Mouse (Mus musculus): ENCODE data around the gene Spink4. TPM values are rescaled to one million over a fixed set of nuclear protein-coding genes. Genes with fewer than 3 reads are reported as not detected.
A peak's percentile ranks its signal among the peaks of the same experiment; 100 is the strongest.

Gene Spink4
- polyA plus RNA-seq, 1 experiment from 2014 or later: 0.75 TPM

GRCm38 (mm10) chr4:40885166-40885525 lies 34.7 kb upstream of the Spink4 start:
- WGBS: 74% methylated on average over 2 of the region's 2 CpGs
- Histone ChIP-seq H3K27me3 (no peaks in the 10 kb centered on the region), H3K36me3 (no peaks in the 10 kb centered on the region), H3K9ac (no peak overlapping the region), H3K9me3 (no peaks in the 10 kb centered on the region), H3K4me1 (0 out of 2 replicates have a peak, but pooled peaks cover 6% of the 10 kb centered on the region), H3K4me3 (no peak overlapping the region), H3K27ac (0 out of 2 replicates have a peak overlapping the region, but pooled peaks have one; percentile 21), H3K4me2 (no peak overlapping the region)
- no peak for ATAC-seq (ENCODE audit: borderline replicate concordance, extremely low read depth, low FRiP score, low TSS enrichment)

DNA sequence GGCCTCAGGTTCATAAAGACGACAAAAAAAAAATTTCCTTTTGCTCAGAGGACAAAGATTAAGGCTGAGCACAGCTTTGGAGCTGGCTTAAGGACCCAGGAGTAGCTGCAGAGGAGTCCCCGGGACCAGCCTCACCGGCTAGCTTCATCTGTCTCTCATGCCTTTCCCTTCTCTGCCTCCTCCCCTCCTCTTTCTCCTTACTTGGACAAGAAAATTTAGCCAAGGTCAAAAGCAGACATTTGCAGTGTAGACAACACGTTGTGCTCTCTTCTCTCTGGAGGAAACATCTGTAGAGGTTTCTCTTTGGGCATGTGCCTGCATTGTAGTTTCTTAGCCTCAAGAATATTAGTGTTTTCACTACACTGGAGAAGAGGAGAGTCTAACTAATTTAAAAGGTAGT lies 34.0 kb upstream of the Spink4 start:
- H3K4me1 ChIP-seq: 0 out of 2 replicates have a peak, but pooled peaks cover 6% of the 10 kb centered on the region
- 57% methylated on average over 4 of the region's 4 CpGs for WGBS
- no peak for ATAC-seq (ENCODE audit: borderline replicate concordance, extremely low read depth, low FRiP score, low TSS enrichment)
- no peaks in the 10 kb centered on the region for H3K36me3 ChIP-seq
- no peaks in the 10 kb centered on the region for H3K9me3 ChIP-seq
- no peak overlapping the region for H3K4me3 ChIP-seq
- no peak overlapping the region for H3K4me2 ChIP-seq
- no peak overlapping the region for H3K9ac ChIP-seq
- no peak overlapping the region for H3K27ac ChIP-seq
- no peaks in the 10 kb centered on the region for H3K27me3 ChIP-seq

DNA sequence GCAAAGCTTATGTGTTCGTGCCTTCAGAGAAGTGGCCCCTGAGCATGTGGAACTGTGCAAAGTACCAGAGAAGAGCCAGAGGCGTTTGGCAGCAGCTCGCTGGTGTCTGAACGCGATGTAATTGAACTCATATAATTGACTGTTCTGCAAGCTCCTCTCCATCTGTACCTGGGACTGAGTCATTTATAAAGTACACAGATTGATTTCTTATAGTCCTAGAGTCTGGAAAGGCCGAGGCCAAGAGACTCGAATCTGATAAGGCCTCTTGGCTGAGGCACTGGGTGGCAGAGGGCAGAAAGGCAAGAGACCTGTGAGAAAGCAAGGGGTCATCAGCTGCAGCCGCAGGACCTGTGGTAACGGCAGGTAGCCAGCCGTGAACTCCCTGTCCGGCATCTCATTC lies 31.0 kb upstream of the Spink4 start:
- Histone ChIP-seq H3K4me2 (no peak overlapping the region), H3K9ac (no peak overlapping the region), H3K4me3 (no peak overlapping the region), H3K4me1 (0 out of 2 replicates have a peak, but pooled peaks cover 6% of the 10 kb centered on the region), H3K36me3 (no peaks in the 10 kb centered on the region), H3K9me3 (no peaks in the 10 kb centered on the region), H3K27ac (no peak overlapping the region), H3K27me3 (no peaks in the 10 kb centered on the region)
- no peak for ATAC-seq (ENCODE audit: borderline replicate concordance, extremely low read depth, low FRiP score, low TSS enrichment)
- WGBS: 62% methylated on average over 11 of the region's 11 CpGs

- Histone ChIP-seq H3K9me3 (no peaks in the 10 kb centered on the region), H3K36me3 (no peaks in the 10 kb centered on the region), H3K4me3 (no peak overlapping the region), H3K4me1 (0 out of 2 replicates have a peak, but pooled peaks cover 6% of the 10 kb centered on the region), H3K9ac (no peak overlapping the region), H3K4me2 (no peak overlapping the region), H3K27me3 (no peaks in the 10 kb centered on the region), H3K27ac (no peak overlapping the region)
- ATAC-seq (ENCODE audit: borderline replicate concordance, extremely low read depth, low FRiP score, low TSS enrichment): no peak
- 16% methylated on average over 3 of the region's 3 CpGs for WGBS
These were observed 30.6 kb upstream of the Spink4 start for GRCm38 (mm10) chr4:40889252-40889651.

DNA sequence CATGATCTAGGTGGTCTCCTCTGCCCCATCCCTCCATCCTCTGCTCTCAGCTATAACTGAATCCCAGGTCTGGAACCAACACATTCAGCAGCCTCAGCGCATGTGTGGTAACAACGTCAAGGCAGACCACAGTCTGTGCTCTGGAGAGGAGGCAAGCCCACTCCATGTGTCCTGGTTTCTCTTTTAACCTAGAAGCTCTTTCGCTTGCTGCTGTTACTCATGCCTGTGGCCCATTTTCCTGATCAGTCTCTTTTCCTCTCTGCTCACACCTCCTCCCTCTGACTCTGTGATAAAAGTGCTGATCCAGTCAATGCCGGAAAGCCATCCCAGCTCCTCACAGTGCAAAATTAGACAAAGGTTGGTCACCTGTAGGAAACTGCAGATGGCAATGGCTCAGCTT lies 29.9 kb upstream of the Spink4 start:
- 82% methylated on average over 4 of the region's 4 CpGs for WGBS
- no peaks in the 10 kb centered on the region for H3K9me3 ChIP-seq

DNA sequence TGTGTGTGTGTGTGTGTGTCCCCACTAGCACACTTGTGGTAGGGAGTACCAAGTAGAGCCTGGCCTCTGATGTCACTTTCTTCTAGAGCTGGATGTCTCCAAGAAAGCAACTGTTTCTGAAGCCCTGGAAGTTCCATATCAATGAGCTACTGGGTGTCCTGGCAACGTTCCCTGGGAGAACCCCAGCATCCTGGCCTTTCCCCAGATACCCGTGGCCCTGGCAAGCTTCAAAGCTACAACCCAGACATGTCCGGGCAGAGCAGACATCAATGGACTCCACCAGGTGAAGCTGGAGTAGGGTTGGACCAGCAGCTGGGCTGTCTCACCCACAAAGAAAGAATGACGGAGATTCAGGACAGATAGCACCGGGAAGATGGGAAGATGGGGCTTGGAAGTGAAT lies 28.6 kb upstream of the Spink4 start:
- Histone ChIP-seq H3K36me3 (no peaks in the 10 kb centered on the region), H3K27ac (no peak overlapping the region), H3K9me3 (no peaks in the 10 kb centered on the region), H3K27me3 (no peaks in the 10 kb centered on the region), H3K4me1 (no peaks in the 10 kb centered on the region), H3K4me2 (no peak overlapping the region), H3K9ac (no peak overlapping the region), H3K4me3 (no peak overlapping the region)
- ATAC-seq (ENCODE audit: borderline replicate concordance, extremely low read depth, low FRiP score, low TSS enrichment): no peak
- 63% methylated on average over 5 of the region's 5 CpGs for WGBS

More for the DNA sequence above, 29.9 kb upstream of the Spink4 start:
- no peak overlapping the region for H3K27ac ChIP-seq
- no peak overlapping the region for H3K4me2 ChIP-seq
- no peak overlapping the region for H3K9ac ChIP-seq
- H3K36me3 ChIP-seq: no peaks in the 10 kb centered on the region
- H3K4me3 ChIP-seq: no peak overlapping the region
- 0 out of 2 replicates have a peak, but pooled peaks cover under 1% of the 10 kb centered on the region for H3K4me1 ChIP-seq
- no peak for ATAC-seq (ENCODE audit: borderline replicate concordance, extremely low read depth, low FRiP score, low TSS enrichment)
- no peaks in the 10 kb centered on the region for H3K27me3 ChIP-seq

- Histone ChIP-seq H3K4me3 (no peak overlapping the region), H3K36me3 (no peaks in the 10 kb centered on the region), H3K4me2 (no peak overlapping the region), H3K27me3 (no peaks in the 10 kb centered on the region), H3K27ac (no peak overlapping the region), H3K9me3 (no peaks in the 10 kb centered on the region), H3K9ac (no peak overlapping the region), H3K4me1 (no peaks in the 10 kb centered on the region)
- WGBS: 89% methylated on average over 3 of the region's 3 CpGs
- ATAC-seq (ENCODE audit: borderline replicate concordance, extremely low read depth, low FRiP score, low TSS enrichment): no peak
These were observed 24.7 kb upstream of the Spink4 start for GRCm38 (mm10) chr4:40895118-40895517.

DNA sequence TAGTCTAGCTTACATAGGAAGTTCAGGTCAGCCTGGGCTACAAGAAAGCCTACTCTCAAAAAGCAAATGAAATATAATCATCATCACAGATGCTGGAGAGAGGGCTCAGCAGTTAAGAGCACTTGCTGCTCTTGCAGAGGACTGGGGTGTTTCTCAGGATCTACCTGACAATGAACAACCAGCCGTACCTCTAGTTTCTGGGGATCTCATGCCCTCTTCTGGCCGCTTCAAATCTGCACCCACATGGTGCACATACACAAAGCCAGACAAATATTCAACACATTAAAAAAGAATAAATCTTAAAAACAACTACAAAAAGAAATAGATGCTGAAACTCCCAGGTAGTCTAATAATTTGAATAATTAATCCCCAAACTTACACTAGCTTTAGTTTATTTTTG lies 24.2 kb upstream of the Spink4 start:
- WGBS: 98% methylated on average over 2 of the region's 2 CpGs
- no peak for ATAC-seq (ENCODE audit: borderline replicate concordance, extremely low read depth, low FRiP score, low TSS enrichment)

GRCm38 (mm10) chr4:40898476-40899044 lies 21.3 kb upstream of the Spink4 start:
- H3K36me3 ChIP-seq: no peaks in the 10 kb centered on the region
- 73% methylated on average over 6 of the region's 6 CpGs for WGBS
- H3K9me3 ChIP-seq: no peaks in the 10 kb centered on the region
- no peak overlapping the region for H3K4me3 ChIP-seq
- no peak overlapping the region; the same call in 1 of the 2 replicates for H3K27ac ChIP-seq
- no peak overlapping the region for H3K9ac ChIP-seq
- H3K4me1 ChIP-seq: no peaks in the 10 kb centered on the region
- no peaks in the 10 kb centered on the region for H3K27me3 ChIP-seq
- no peak overlapping the region for H3K4me2 ChIP-seq
- ATAC-seq (ENCODE audit: borderline replicate concordance, extremely low read depth, low FRiP score, low TSS enrichment): peak; percentile 62; the same call in 1 of the 2 replicates

More for the DNA sequence above, 24.2 kb upstream of the Spink4 start:
- no peak overlapping the region for H3K27ac ChIP-seq
- H3K4me1 ChIP-seq: no peaks in the 10 kb centered on the region
- H3K4me2 ChIP-seq: no peak overlapping the region
- H3K9ac ChIP-seq: no peak overlapping the region
- no peaks in the 10 kb centered on the region for H3K36me3 ChIP-seq
- no peaks in the 10 kb centered on the region for H3K27me3 ChIP-seq
- no peak overlapping the region for H3K4me3 ChIP-seq
- H3K9me3 ChIP-seq: no peaks in the 10 kb centered on the region

- H3K27ac ChIP-seq: no peak overlapping the region
- H3K36me3 ChIP-seq: no peaks in the 10 kb centered on the region
- H3K9ac ChIP-seq: no peak overlapping the region
- no peak overlapping the region for H3K4me2 ChIP-seq
- H3K9me3 ChIP-seq: no peaks in the 10 kb centered on the region
- ATAC-seq (ENCODE audit: borderline replicate concordance, extremely low read depth, low FRiP score, low TSS enrichment): no peak
- H3K4me1 ChIP-seq: no peaks in the 10 kb centered on the region
- H3K4me3 ChIP-seq: no peak overlapping the region
- WGBS: 54% methylated on average over 2 of the region's 2 CpGs
- no peaks in the 10 kb centered on the region for H3K27me3 ChIP-seq
These were observed 20.6 kb upstream of the Spink4 start for GRCm38 (mm10) chr4:40899264-40899663.

DNA sequence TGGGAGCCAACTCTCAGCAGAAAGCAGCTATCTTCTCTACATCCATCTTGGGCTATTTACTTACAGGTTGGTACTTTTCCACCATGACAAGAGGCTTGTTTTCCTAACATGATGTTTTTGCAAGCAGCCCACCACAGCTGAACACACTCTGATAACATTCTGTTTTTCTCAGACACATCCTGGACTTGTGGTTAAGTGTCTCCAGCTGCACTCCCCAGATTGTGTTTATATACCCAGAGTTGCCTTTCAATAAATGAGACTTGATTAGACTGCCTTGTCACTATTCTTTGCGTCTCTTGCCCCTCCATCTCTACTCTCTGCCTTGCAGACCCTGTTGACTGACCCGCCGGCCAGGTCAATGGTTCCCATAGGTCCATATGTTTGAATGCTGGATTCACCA lies 19.8 kb upstream of the Spink4 start:
- Histone ChIP-seq H3K27ac (no peak overlapping the region), H3K9me3 (no peaks in the 10 kb centered on the region), H3K36me3 (no peaks in the 10 kb centered on the region), H3K4me1 (no peaks in the 10 kb centered on the region), H3K9ac (no peak overlapping the region), H3K4me2 (no peak overlapping the region), H3K4me3 (no peak overlapping the region), H3K27me3 (no peaks in the 10 kb centered on the region)
- 85% methylated on average over 3 of the region's 3 CpGs for WGBS
- ATAC-seq (ENCODE audit: borderline replicate concordance, extremely low read depth, low FRiP score, low TSS enrichment): no peak

DNA sequence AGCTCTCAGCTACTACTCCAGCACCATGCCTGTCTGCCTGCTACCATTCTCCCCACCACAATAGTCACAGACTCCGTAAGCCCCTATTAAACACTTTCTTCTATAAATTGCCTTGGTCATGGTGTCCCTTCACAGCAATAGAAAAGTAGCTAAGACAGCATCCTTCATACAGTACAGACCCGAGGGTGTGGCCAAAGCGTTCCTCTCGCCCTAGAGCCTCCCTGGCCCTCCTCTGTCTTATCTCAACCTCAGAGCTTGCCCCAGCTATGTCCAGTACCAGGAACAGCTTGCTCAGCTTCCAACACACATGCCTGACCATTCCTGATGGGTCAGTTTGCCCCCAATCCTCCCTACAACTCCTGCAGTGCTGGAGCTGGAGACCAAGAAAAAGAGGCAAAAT lies 19.2 kb upstream of the Spink4 start:
- H3K4me3 ChIP-seq: no peak overlapping the region
- H3K27ac ChIP-seq: no peak overlapping the region
- 77% methylated on average over 4 of the region's 4 CpGs for WGBS
- H3K36me3 ChIP-seq: no peaks in the 10 kb centered on the region
- H3K4me1 ChIP-seq: no peaks in the 10 kb centered on the region
- no peaks in the 10 kb centered on the region for H3K9me3 ChIP-seq
- no peaks in the 10 kb centered on the region for H3K27me3 ChIP-seq
- no peak for ATAC-seq (ENCODE audit: borderline replicate concordance, extremely low read depth, low FRiP score, low TSS enrichment)
- no peak overlapping the region for H3K4me2 ChIP-seq
- H3K9ac ChIP-seq: no peak overlapping the region

DNA sequence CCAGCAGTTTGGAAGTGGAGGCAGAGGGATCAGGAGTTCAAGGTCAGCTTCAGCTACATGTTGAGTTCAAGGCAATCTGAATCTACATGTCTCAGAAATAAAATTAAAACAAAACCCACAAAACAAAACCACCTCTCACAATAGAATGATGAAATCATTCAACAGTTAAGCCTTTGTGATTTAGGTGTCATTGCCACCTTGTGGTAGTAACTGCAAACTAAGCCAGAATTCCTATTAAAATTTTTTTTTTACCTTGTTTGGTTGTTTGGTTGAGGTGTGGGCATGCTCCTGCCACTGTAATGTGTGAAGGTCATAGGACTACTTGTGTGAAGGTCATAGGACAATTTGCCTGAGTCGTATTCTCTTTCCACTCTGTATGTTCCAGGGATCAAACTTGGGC lies 13.6 kb upstream of the Spink4 start:
- H3K9me3 ChIP-seq: no peaks in the 10 kb centered on the region
- no peaks in the 10 kb centered on the region for H3K36me3 ChIP-seq
- H3K4me2 ChIP-seq: no peak overlapping the region
- H3K9ac ChIP-seq: no peak overlapping the region
- H3K27me3 ChIP-seq: no peaks in the 10 kb centered on the region
- 33% methylated on average over 1 of the region's 1 CpGs for WGBS
- 0 out of 2 replicates have a peak, but pooled peaks cover 2% of the 10 kb centered on the region for H3K4me1 ChIP-seq
- H3K4me3 ChIP-seq: no peak overlapping the region
- no peak overlapping the region for H3K27ac ChIP-seq
- ATAC-seq (ENCODE audit: borderline replicate concordance, extremely low read depth, low FRiP score, low TSS enrichment): no peak

Data from lung, embryonic 15.5 days (tissue).